Mouse (Mus musculus) megakaryocyte-erythroid progenitor cell, adult 5-6 weeks (primary cell): ENCODE data around the gene Il1b. TPM values are rescaled to one million over a fixed set of nuclear protein-coding genes. Genes with fewer than 3 reads are reported as not detected.

Experiments used
- total RNA-seq, 2 experiments: library from RNA; stranded (forward) in 1 of 2; stranded (reverse) in 1 of 2; fragments of 200-1000, 215-1000 nt in 1 of 2; fragments of >200 nt in 1 of 2; fragmentation: Nextera tagmentation in 1 of 2; gene quantifications; 2 replicates each; pipeline ENCODE4 v1.2.3; 2014 to 2017

Il1b gene
- total RNA-seq, 2 experiments from 2014 or later: 0.56 TPM; not detected in 1

Other genes with a start within 250 kb of the Il1b start
- gene Chchd5, start 241.4 kb downstream of the Il1b start, total RNA-seq (2014; fragmentation: Nextera tagmentation): 16.5 and 17.3 TPM in 2 replicates
- 6.8 and 10.7 TPM in 2 replicates for gene Chchd5, start 241.4 kb downstream of the Il1b start, total RNA-seq (2017)
- 105 and 115 TPM in 2 replicates for gene Slc20a1, start 172.4 kb downstream of the Il1b start, total RNA-seq (2014; fragmentation: Nextera tagmentation)
- gene Slc20a1, start 172.4 kb downstream of the Il1b start, total RNA-seq (2017): 180 and 206 TPM in 2 replicates
- gene Ckap2l, start 73.9 kb downstream of the Il1b start, total RNA-seq (2014; fragmentation: Nextera tagmentation): 39.1 and 54.2 TPM in 2 replicates
- gene Ckap2l, start 73.9 kb downstream of the Il1b start, total RNA-seq (2017): 45.8 and 64.8 TPM in 2 replicates
- not detected in 2 replicates for gene Il1a, start 61.2 kb downstream of the Il1b start, total RNA-seq (2014; fragmentation: Nextera tagmentation)
- gene Il1a, start 61.2 kb downstream of the Il1b start, total RNA-seq (2017): not detected in 2 replicates
- not detected in 2 replicates for gene F830045P16Rik, start 165.5 kb upstream of the Il1b start, total RNA-seq (2014; fragmentation: Nextera tagmentation)
- 0.52 and 0.65 TPM in 2 replicates for gene F830045P16Rik, start 165.5 kb upstream of the Il1b start, total RNA-seq (2017)
- 5.1 and 8.0 TPM in 2 replicates for gene Sirpa, start 221.7 kb upstream of the Il1b start, total RNA-seq (2014; fragmentation: Nextera tagmentation)
- 0.52 and 2.7 TPM in 2 replicates for gene Sirpa, start 221.7 kb upstream of the Il1b start, total RNA-seq (2017)